Mouse (Mus musculus): Measurements from ENCODE around the gene Adal.
A peak's percentile ranks its signal among the peaks of the same experiment; 100 is the strongest.

The Adal gene

GRCm38 (mm10) chr2:121178828-121179479 lies 38.7 kb downstream of the Adal start:
- DNase-seq (ENCODE audit: low spot score in 2 of 2): no peak

- DNase-seq (ENCODE audit: low spot score in 2 of 2): peak in 1 of 2 experiments; percentile 16
Measured at GRCm38 (mm10) chr2:121183431-121183830, 43.2 kb downstream of the Adal start.

GRCm38 (mm10) chr2:121184142-121184541 lies 43.9 kb downstream of the Adal start:
- DNase-seq (ENCODE audit: low spot score in 2 of 2): no peak

GRCm38 (mm10) chr2:121188530-121188929 lies 48.3 kb downstream of the Adal start:
- DNase-seq (ENCODE audit: low spot score in 2 of 2): no peak

GRCm38 (mm10) chr2:121195466-121195865 lies 55.2 kb downstream of the Adal start:
- DNase-seq (ENCODE audit: low spot score in 2 of 2): no peak

GRCm38 (mm10) chr2:121204276-121204675 lies 64.0 kb downstream of the Adal start:
- no peak for DNase-seq (ENCODE audit: low spot score in 2 of 2)
